Mouse (Mus musculus) heart, postnatal 0 days (tissue): ENCODE data around the gene Tmem203. TPM values are rescaled to one million over a fixed set of nuclear protein-coding genes. Genes with fewer than 3 reads are reported as not detected.
A peak's percentile ranks its signal among the peaks of the same experiment; 100 is the strongest.

Source experiments
- ATAC-seq: fragments of 200-750 bp; cut with Nextera tagmentation; 2 replicates; pipeline ENCODE4 v1.8.0; 2017; ENCODE audit warnings: low read depth, moderate number of reproducible peaks, moderate library complexity; ENCODE audit not compliant: insufficient read depth
- DNase-seq: peaks from one replicate; pipeline ENCODE4 v3.0.0-alpha.2; 2016; ENCODE audit warnings: low spot score
- H3K27ac ChIP-seq: fragments of 300-500 bp; sonication (generic); 2 replicates; pipeline ENCODE4 v1.5.1; 2014; ENCODE audit warnings: low read depth, mild to moderate bottlenecking
- H3K27me3 ChIP-seq: fragments of 300-500 bp; sonication (generic); 2 replicates; pipeline ENCODE4 v1.6.1; 2014; ENCODE audit warnings: low read length, mixed read lengths; ENCODE audit not compliant: control insufficient read depth, insufficient read depth
- H3K36me3 ChIP-seq: fragments of 300-500 bp; sonication (generic); replicated peaks from 2 replicates; pipeline ENCODE4 v1.6.1; 2014; ENCODE audit warnings: low read length, mixed read lengths; ENCODE audit not compliant: control insufficient read depth, insufficient read depth
- H3K4me1 ChIP-seq: fragments of 300-500 bp; sonication (generic); 2 replicates; pipeline ENCODE4 v1.6.1; 2014; ENCODE audit warnings: antibody characterized with exemption; ENCODE audit not compliant: control insufficient read depth, insufficient read depth
- H3K4me2 ChIP-seq: fragments of 300-500 bp; sonication (generic); 2 replicates; pipeline ENCODE4 v1.6.1; 2014; ENCODE audit warnings: low read depth, mild to moderate bottlenecking, low read length, moderate library complexity
- H3K4me3 ChIP-seq: fragments of 300-500 bp; sonication (generic); 2 replicates; pipeline ENCODE4 v1.5.1; 2014; ENCODE audit warnings: low read depth, low read length
- H3K9ac ChIP-seq: fragments of 300-500 bp; sonication (generic); replicated peaks from 2 replicates; pipeline ENCODE4 v1.6.1; 2014; ENCODE audit warnings: low read depth, low read length, mixed read lengths
- H3K9me3 ChIP-seq: fragments of 300-500 bp; sonication (generic); replicated peaks from 2 replicates; pipeline ENCODE4 v1.6.1; 2016; ENCODE audit warnings: low read length; ENCODE audit not compliant: control insufficient read depth
- CTCF ChIP-seq: IDR thresholded peaks from 2 replicates; pipeline ENCODE4 v1.5.1; 2016; ENCODE audit warnings: antibody characterized with exemption, control low read depth, low read depth
- EP300 ChIP-seq: IDR thresholded peaks from 2 replicates; pipeline ENCODE4 v1.6.1; 2016; ENCODE audit warnings: antibody characterized with exemption, low read depth
- WGBS: fragments of 180-500 bp; shearing (Covaris S2); extraction: QIAGEN DNeasy Blood & Tissue Kit; methylation state at CpG from one replicate; pipeline ENCODE4 v1.1.7; 2014; 5-methylcytosine and 5-hydroxymethylcytosine counted together
- polyA plus RNA-seq: library from polyadenylated mRNA; unstranded; fragments of >200 nt; fragmentation: Nextera tagmentation; extraction: Ambion mirVana; gene quantifications from 2 replicates; pipeline ENCODE4 v1.2.1, GENCODE M21; 2015
- total RNA-seq: library from RNA; depleted of rRNA; stranded (reverse); fragments of >200 nt; gene quantifications from 2 replicates; pipeline ENCODE4 v1.2.3, GENCODE M21; 2014; ENCODE audit warnings: low replicate concordance

Gene Tmem203
- total and polyA plus RNA-seq, 2 experiments from 2014 or later: 25.6 to 42.0 TPM

GRCm38 (mm10) chr2:25214444-25214843 lies 40.8 kb upstream of the Tmem203 start, which contains the start of gene Stpg3:
Gene Stpg3 (minus strand): TSS chr2:25214637.
- Histone ChIP-seq H3K36me3 (no peaks in the 10 kb centered on the region), H3K9me3 (no peaks in the 10 kb centered on the region), H3K27ac (no peak within 1 kb of the TSS), H3K4me3 (no peak within 1 kb of the TSS), H3K9ac (no peak within 1 kb of the TSS), H3K4me1 (peaks cover 10% of the 10 kb centered on the region), H3K4me2 (no peak within 1 kb of the TSS), H3K27me3 (no peaks in the 10 kb centered on the region)
- DNase-seq (no peak), ATAC-seq (no peak)
- WGBS: 71% methylated on average over 3 of the region's 3 CpGs
- TF ChIP-seq EP300 (no peak), CTCF (no peak)

- no peak for DNase-seq
- WGBS: 52% methylated on average over 2 of the region's 2 CpGs
- TF ChIP-seq EP300: no peak
- no peak for TF ChIP-seq CTCF
- ATAC-seq: no peak
- Histone ChIP-seq H3K4me3 (no peak overlapping the region), H3K27me3 (no peaks in the 10 kb centered on the region), H3K36me3 (peaks cover 11% of the 10 kb centered on the region), H3K9ac (no peak overlapping the region), H3K9me3 (no peaks in the 10 kb centered on the region), H3K27ac (no peak overlapping the region), H3K4me1 (no peaks in the 10 kb centered on the region), H3K4me2 (no peak overlapping the region)
Measured at GRCm38 (mm10) chr2:25217666-25218065, 37.6 kb upstream of the Tmem203 start.

GRCm38 (mm10) chr2:25218445-25218844 lies 36.8 kb upstream of the Tmem203 start, which contains the start of gene Fam166a:
Gene Fam166a (plus strand): TSS chr2:25218745.
- H3K27ac ChIP-seq: no peak within 1 kb of the TSS
- no peak within 1 kb of the TSS for H3K9ac ChIP-seq
- H3K9me3 ChIP-seq: no peaks in the 10 kb centered on the region
- H3K36me3 ChIP-seq: peaks cover 11% of the 10 kb centered on the region
- H3K27me3 ChIP-seq: no peaks in the 10 kb centered on the region
- ATAC-seq (no peak), DNase-seq (no peak)
- H3K4me3 ChIP-seq: no peak within 1 kb of the TSS
- no peak for TF ChIP-seq EP300
- TF ChIP-seq CTCF: no peak
- no peak within 1 kb of the TSS for H3K4me2 ChIP-seq
- peaks cover 5% of the 10 kb centered on the region for H3K4me1 ChIP-seq

- Histone ChIP-seq H3K4me1 (peaks cover 13% of the 10 kb centered on the region), H3K9me3 (no peaks in the 10 kb centered on the region), H3K4me2 (no peak overlapping the region), H3K4me3 (no peak overlapping the region), H3K27me3 (no peaks in the 10 kb centered on the region), H3K9ac (no peak overlapping the region), H3K27ac (no peak overlapping the region), H3K36me3 (peaks cover 11% of the 10 kb centered on the region)
- no peak for DNase-seq
- ATAC-seq: no peak
- 65% methylated on average over 5 of the region's 5 CpGs for WGBS
- no peak for TF ChIP-seq CTCF
- TF ChIP-seq EP300: no peak
Measured at GRCm38 (mm10) chr2:25221331-25221772, 33.9 kb upstream of the Tmem203 start.

GRCm38 (mm10) chr2:25223681-25224491 lies 31.4 kb upstream of the Tmem203 start:
- WGBS: under 1% methylated on average over 53 of the region's 53 CpGs
- peak overlapping the region; percentile 78 for H3K4me3 ChIP-seq
- peak overlapping the region; percentile 86 for H3K4me2 ChIP-seq
- peak overlapping the region; percentile 83 for H3K9ac ChIP-seq
- DNase-seq: peak; percentile 79
- TF ChIP-seq EP300 (peak; percentile 73), CTCF (no peak)
- H3K9me3 ChIP-seq: no peaks in the 10 kb centered on the region
- ATAC-seq: peak; percentile 52
- peaks cover 21% of the 10 kb centered on the region for H3K4me1 ChIP-seq
- H3K36me3 ChIP-seq: peaks cover 11% of the 10 kb centered on the region
- H3K27ac ChIP-seq: peak overlapping the region; percentile 96
- no peaks in the 10 kb centered on the region for H3K27me3 ChIP-seq

- Histone ChIP-seq H3K4me1 (peaks cover 22% of the 10 kb centered on the region), H3K9ac (peak within 1 kb of the TSS; percentile 83), H3K9me3 (no peaks in the 10 kb centered on the region), H3K4me3 (peak within 1 kb of the TSS; percentile 78), H3K36me3 (peaks cover 11% of the 10 kb centered on the region), H3K4me2 (peak within 1 kb of the TSS; percentile 86), H3K27ac (peak within 1 kb of the TSS; percentile 96), H3K27me3 (no peaks in the 10 kb centered on the region)
- ATAC-seq (no peak), DNase-seq (no peak)
- TF ChIP-seq EP300: no peak
- peak; percentile 20; the same call in 1 of the 2 replicates for TF ChIP-seq CTCF
- WGBS: 0% methylated on average over 13 of the region's 17 CpGs
Measured at GRCm38 (mm10) chr2:25224492-25224765, 30.8 kb upstream of the Tmem203 start, which contains the start of gene Tubb4b. Gene Tubb4b (minus strand): TSS chr2:25224702.
